Mouse (Mus musculus): ENCODE results near the gene Arrdc2. TPM values are rescaled to one million over a fixed set of nuclear protein-coding genes. Genes with fewer than 3 reads are reported as not detected.

Gene Arrdc2
- total RNA-seq, 1 experiment = 11.4 TPM

DNA sequence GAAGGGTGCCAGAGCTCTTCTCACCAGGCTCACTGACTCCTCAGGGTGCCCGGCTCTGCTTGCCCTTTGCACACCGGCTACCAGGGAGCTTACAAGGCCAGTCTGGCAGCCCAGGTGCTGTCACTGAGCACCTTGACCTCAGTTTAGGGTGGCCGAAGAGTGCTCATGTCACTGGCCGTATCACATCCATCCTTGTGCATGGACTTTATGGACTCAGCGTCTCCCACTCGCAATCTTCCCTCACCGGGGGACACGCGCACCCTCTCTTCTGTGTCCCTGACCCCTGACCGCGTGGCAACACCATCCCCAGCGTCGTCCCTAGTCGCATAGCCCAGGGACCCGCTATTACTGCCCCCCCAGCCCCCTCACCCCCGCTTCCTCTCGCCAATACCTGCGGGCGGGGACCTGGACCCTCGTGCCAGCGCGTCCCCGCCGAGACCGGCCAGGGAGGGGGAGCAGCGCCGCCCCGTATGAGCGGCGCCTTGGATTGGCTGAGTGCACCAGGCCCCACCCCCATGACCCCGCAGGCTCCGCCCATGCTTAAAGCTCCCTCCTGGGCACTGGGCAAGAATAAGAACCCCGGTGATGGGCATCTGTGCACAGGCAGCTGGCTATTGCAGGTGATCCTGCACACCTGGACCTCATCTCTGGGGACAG is 17.1 kb upstream of the Arrdc2 start:
- Histone ChIP-seq H3K4me1 (ENCODE audit: control insufficient read depth in 2 of 2, insufficient read depth in 2 of 2, low read length in 2 of 2, poor library complexity in 1 of 2) (peaks cover under 1 to 19% of the 10 kb centered on the region in 2 experiments; a peak in 3 of 4 replicates), H3K9me3 (ENCODE audit: control insufficient read depth, insufficient read depth, low read depth, low read length) (no peaks in the 10 kb centered on the region), H3K9ac (ENCODE audit: insufficient read depth, low read depth, low read length, poor library complexity, severe bottlenecking) (peak overlapping the region; percentile 46), H3K36me3 (ENCODE audit: control insufficient read depth, insufficient read depth, low read length, poor library complexity, severe bottlenecking) (no peaks in the 10 kb centered on the region), H3K4me3 (ENCODE audit: insufficient read depth in 1 of 2, low read depth in 1 of 2, low read length in 2 of 2, poor library complexity in 1 of 2, severe bottlenecking in 1 of 2) (peak overlapping the region; percentile 63), H3K27ac (ENCODE audit: insufficient read depth, low read depth, low read length, poor library complexity, severe bottlenecking) (no peak overlapping the region)
- no peak for DNase-seq (ENCODE audit: low read depth, low spot score)
- in situ Hi-C loops (cut with MboI; ENCODE audit: low sequenced_read_pairs in 2 of 2, unreplicated experiment in 2 of 2) = no loop called here
- no peak for TF ChIP-seq CHD2 (IDR thresholded peaks at IDR 0.05; ENCODE audit: low read depth, low read length)
- no peak for TF ChIP-seq HCFC1 (IDR thresholded peaks at IDR 0.05; ENCODE audit: borderline replicate concordance, insufficient read depth, low read length)
- TF ChIP-seq MAFK (IDR thresholded peaks at IDR 0.05; ENCODE audit: insufficient read depth, low read depth, low read length) = no peak
- no peak for TF ChIP-seq ZC3H11A (IDR thresholded peaks at IDR 0.05; ENCODE audit: borderline replicate concordance, low read depth, low read length)
- TF ChIP-seq ZNF384 (IDR thresholded peaks at IDR 0.05; ENCODE audit: low read depth, low read length) = no peak

- no peak overlapping the region for H3K9ac ChIP-seq (ENCODE audit: insufficient read depth, low read depth, low read length, poor library complexity, severe bottlenecking)
- in situ Hi-C loops (cut with MboI; ENCODE audit: low sequenced_read_pairs in 2 of 2, unreplicated experiment in 2 of 2) = no loop called here
- H3K4me3 ChIP-seq (ENCODE audit: insufficient read depth in 1 of 2, low read depth in 1 of 2, low read length in 2 of 2, poor library complexity in 1 of 2, severe bottlenecking in 1 of 2) = no peak overlapping the region
- no peaks in the 10 kb centered on the region for H3K9me3 ChIP-seq (ENCODE audit: control insufficient read depth, insufficient read depth, low read depth, low read length)
- TF ChIP-seq ZC3H11A (IDR thresholded peaks at IDR 0.05; ENCODE audit: borderline replicate concordance, low read depth, low read length) = no peak
- TF ChIP-seq HCFC1 (IDR thresholded peaks at IDR 0.05; ENCODE audit: borderline replicate concordance, insufficient read depth, low read length) = no peak
- no peaks in the 10 kb centered on the region for H3K36me3 ChIP-seq (ENCODE audit: control insufficient read depth, insufficient read depth, low read length, poor library complexity, severe bottlenecking)
- no peak for DNase-seq (ENCODE audit: low read depth, low spot score)
- peaks cover 0 to 16% of the 10 kb centered on the region in 2 experiments; a peak in 2 of 4 replicates for H3K4me1 ChIP-seq (ENCODE audit: control insufficient read depth in 2 of 2, insufficient read depth in 2 of 2, low read length in 2 of 2, poor library complexity in 1 of 2)
- H3K27ac ChIP-seq (ENCODE audit: insufficient read depth, low read depth, low read length, poor library complexity, severe bottlenecking) = no peak overlapping the region
Observed at GRCm38 (mm10) chr8:70856028-70856427, 16.5 kb upstream of the Arrdc2 start.

DNA sequence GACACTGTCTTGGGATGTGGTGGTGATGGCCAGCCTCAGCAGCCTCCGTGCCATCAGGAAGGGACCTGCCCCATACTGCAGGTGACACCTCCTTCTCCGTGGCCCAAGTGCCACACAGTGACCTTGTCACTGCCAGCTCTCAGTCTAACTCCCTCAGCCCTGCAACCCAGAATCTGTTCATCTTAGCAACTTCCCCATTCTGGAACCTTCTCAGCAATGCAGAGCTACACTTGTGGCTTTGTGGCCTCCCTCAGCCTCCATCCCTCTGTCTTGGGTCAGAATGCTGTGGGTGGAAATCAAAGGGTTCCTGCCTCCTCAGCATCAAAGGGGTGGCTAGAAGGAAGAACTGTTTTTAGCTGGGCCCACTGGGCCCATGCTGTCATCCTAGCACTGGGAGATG is 14.3 kb upstream of the Arrdc2 start:
- no peak overlapping the region for H3K4me3 ChIP-seq (ENCODE audit: insufficient read depth in 1 of 2, low read depth in 1 of 2, low read length in 2 of 2, poor library complexity in 1 of 2, severe bottlenecking in 1 of 2)
- no peak for DNase-seq (ENCODE audit: low read depth, low spot score)
- no peaks in the 10 kb centered on the region for H3K9me3 ChIP-seq (ENCODE audit: control insufficient read depth, insufficient read depth, low read depth, low read length)
- peaks cover 0 to 29% of the 10 kb centered on the region in 2 experiments; a peak in 2 of 4 replicates for H3K4me1 ChIP-seq (ENCODE audit: control insufficient read depth in 2 of 2, insufficient read depth in 2 of 2, low read length in 2 of 2, poor library complexity in 1 of 2)
- in situ Hi-C loops (cut with MboI; ENCODE audit: low sequenced_read_pairs in 2 of 2, unreplicated experiment in 2 of 2) = no loop called here
- H3K9ac ChIP-seq (ENCODE audit: insufficient read depth, low read depth, low read length, poor library complexity, severe bottlenecking) = no peak overlapping the region
- H3K36me3 ChIP-seq (ENCODE audit: control insufficient read depth, insufficient read depth, low read length, poor library complexity, severe bottlenecking) = no peaks in the 10 kb centered on the region
- no peak for TF ChIP-seq CHD2 (IDR thresholded peaks at IDR 0.05; ENCODE audit: low read depth, low read length)
- no peak for TF ChIP-seq HCFC1 (IDR thresholded peaks at IDR 0.05; ENCODE audit: borderline replicate concordance, insufficient read depth, low read length)
- TF ChIP-seq MAFK (IDR thresholded peaks at IDR 0.05; ENCODE audit: insufficient read depth, low read depth, low read length) = no peak
- no peak for TF ChIP-seq ZNF384 (IDR thresholded peaks at IDR 0.05; ENCODE audit: low read depth, low read length)
- TF ChIP-seq ZC3H11A (IDR thresholded peaks at IDR 0.05; ENCODE audit: borderline replicate concordance, low read depth, low read length) = no peak
- H3K27ac ChIP-seq (ENCODE audit: insufficient read depth, low read depth, low read length, poor library complexity, severe bottlenecking) = no peak overlapping the region

DNA sequence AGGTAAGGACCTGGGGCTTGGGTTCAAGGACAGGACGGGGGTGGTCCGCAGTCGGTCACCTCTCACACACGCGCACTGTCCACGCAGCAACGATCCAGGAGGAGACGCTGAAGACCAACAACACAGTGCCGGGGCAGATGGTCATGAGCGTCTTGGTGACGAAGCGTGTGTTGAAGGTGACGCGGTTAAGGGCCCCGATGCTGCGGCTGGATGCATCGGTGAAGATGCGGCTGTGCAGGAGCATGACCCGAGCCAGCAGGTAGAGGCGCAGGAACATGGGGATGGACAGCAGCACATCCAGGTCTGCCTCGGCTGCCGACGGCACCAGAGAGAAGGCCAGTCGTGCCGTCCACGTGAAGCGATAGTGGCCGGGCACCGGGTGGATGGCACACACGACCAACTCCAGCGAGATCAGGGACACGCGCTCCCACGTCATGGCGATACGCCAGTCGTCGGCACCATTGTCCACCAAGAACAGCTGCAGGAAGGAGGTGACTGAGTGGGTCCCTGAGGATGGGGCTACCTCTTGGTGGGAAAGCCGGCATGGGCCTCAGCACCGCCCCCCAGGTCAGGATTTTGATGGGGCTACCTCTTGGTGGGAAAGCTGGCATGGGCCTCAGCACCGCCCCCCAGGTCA is 13.2 kb upstream of the Arrdc2 start:
- TF ChIP-seq HCFC1 (IDR thresholded peaks at IDR 0.05; ENCODE audit: borderline replicate concordance, insufficient read depth, low read length) = no peak
- TF ChIP-seq ZC3H11A (IDR thresholded peaks at IDR 0.05; ENCODE audit: borderline replicate concordance, low read depth, low read length) = no peak
- TF ChIP-seq ZNF384 (IDR thresholded peaks at IDR 0.05; ENCODE audit: low read depth, low read length) = no peak
- no peak for TF ChIP-seq CHD2 (IDR thresholded peaks at IDR 0.05; ENCODE audit: low read depth, low read length)
- no peak for TF ChIP-seq MAFK (IDR thresholded peaks at IDR 0.05; ENCODE audit: insufficient read depth, low read depth, low read length)
- Histone ChIP-seq H3K4me1 (ENCODE audit: control insufficient read depth in 2 of 2, insufficient read depth in 2 of 2, low read length in 2 of 2, poor library complexity in 1 of 2) (peaks cover 0 to 38% of the 10 kb centered on the region in 2 experiments; a peak in 2 of 4 replicates), H3K4me3 (ENCODE audit: insufficient read depth in 1 of 2, low read depth in 1 of 2, low read length in 2 of 2, poor library complexity in 1 of 2, severe bottlenecking in 1 of 2) (no peak overlapping the region), H3K36me3 (ENCODE audit: control insufficient read depth, insufficient read depth, low read length, poor library complexity, severe bottlenecking) (no peaks in the 10 kb centered on the region), H3K9me3 (ENCODE audit: control insufficient read depth, insufficient read depth, low read depth, low read length) (no peaks in the 10 kb centered on the region), H3K27ac (ENCODE audit: insufficient read depth, low read depth, low read length, poor library complexity, severe bottlenecking) (no peak overlapping the region), H3K9ac (ENCODE audit: insufficient read depth, low read depth, low read length, poor library complexity, severe bottlenecking) (no peak overlapping the region)
- no peak for DNase-seq (ENCODE audit: low read depth, low spot score)
- in situ Hi-C loops (cut with MboI; ENCODE audit: low sequenced_read_pairs in 2 of 2, unreplicated experiment in 2 of 2) = no loop called here

All from ES-E14 (cell line).